13 mouse cellular contexts compared by ENCODE assay signal in the genomic region with DNA sequence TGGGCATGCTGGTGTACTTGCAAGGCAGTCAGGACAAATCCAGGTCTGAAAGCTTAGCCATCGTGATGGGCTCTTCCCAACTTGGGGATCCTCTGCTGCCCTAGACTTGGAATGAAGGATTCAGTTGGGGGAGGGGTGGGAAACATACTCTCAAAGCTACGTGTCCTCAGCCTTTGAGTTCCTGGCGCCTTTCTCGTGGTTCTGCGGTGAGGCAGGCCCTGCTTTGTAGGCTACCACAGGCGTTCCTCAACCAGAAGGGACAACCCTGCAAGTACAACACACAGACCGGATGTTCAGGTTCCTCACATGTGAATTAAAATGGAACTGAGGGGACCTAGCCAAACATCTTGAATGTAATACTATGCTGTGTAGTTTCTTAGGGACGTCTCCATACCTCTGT.
DNase-seq lines count a peak whose midpoint lies in the region; ATAC-seq and TF ChIP-seq lines count a peak whose summit lies in the region.
"Had no signal": no experiment of that assay in that cellular context is flagged by ENCODE, and none has a peak within 500 bp of the region (broad histone marks: within the 10 kb centered on the region; RNA-seq: fewer than 3 reads in every experiment).

No protein-coding gene starts in this region.

- H3K27me3 ChIP-seq in heart, embryonic 13.5 days (replicated peaks): no peaks in the 10 kb centered on the region
- H3K27me3 ChIP-seq in limb, embryonic 14.5 days (ENCODE audit: control insufficient read depth, insufficient read depth, low read length): no peaks in the 10 kb centered on the region
- H3K27me3 ChIP-seq in limb, embryonic 10.5 days (ENCODE audit: low read depth, poor library complexity, severe bottlenecking): no peaks in the 10 kb centered on the region
- H3K27me3 ChIP-seq in embryonic facial prominence, embryonic 15.5 days: no peaks in the 10 kb centered on the region

- TF ChIP-seq POLR2A in limb, embryonic 14.5 days (IDR thresholded peaks at IDR 0.05; ENCODE audit: borderline replicate concordance, extremely low read depth, insufficient read depth, insufficient read length): no peak

- WGBS in heart, embryonic 13.5 days: 71% methylated on average over 8 of the region's 8 CpGs
- 80% methylated on average over 8 of the region's 8 CpGs for WGBS in limb, embryonic 14.5 days
- whole genome bisulfite sequencing in limb, embryonic 10.5 days: 84% methylated on average over 8 of the region's 8 CpGs
- WGBS in embryonic facial prominence, embryonic 15.5 days: 67% methylated on average over 8 of the region's 8 CpGs

- no peak for ATAC-seq in heart, embryonic 13.5 days (ENCODE audit: extremely low read depth, insufficient number of reproducible peaks, low FRiP score, low TSS enrichment)
- no peak for ATAC-seq in limb, embryonic 14.5 days (ENCODE audit: low FRiP score, low read depth)
- peak; percentile 59; the same call in 1 of the 2 replicates for ATAC-seq in embryonic facial prominence, embryonic 15.5 days (ENCODE audit: insufficient number of reproducible peaks, low FRiP score, low TSS enrichment, low read depth)

- H3K27ac ChIP-seq in heart, embryonic 13.5 days (replicated peaks): peak overlapping the region; percentile 85
- H3K27ac ChIP-seq in limb, embryonic 14.5 days (replicated peaks; ENCODE audit: low read depth, low read length): peak overlapping the region; percentile 68; the same call in 1 of the 2 replicates
- H3K27ac ChIP-seq in limb, embryonic 10.5 days: no peak overlapping the region
- peak overlapping the region; percentile 95 for H3K27ac ChIP-seq in embryonic facial prominence, embryonic 15.5 days (replicated peaks)
- H3K27ac ChIP-seq: forebrain, embryonic 10.5 days had no signal

- H3K4me3 ChIP-seq in heart, embryonic 13.5 days: no peak overlapping the region
- no peak overlapping the region for H3K4me3 ChIP-seq in limb, embryonic 14.5 days (replicated peaks; ENCODE audit: low read length)
- H3K4me3 ChIP-seq in limb, embryonic 10.5 days: no peak overlapping the region
- H3K4me3 ChIP-seq in embryonic facial prominence, embryonic 15.5 days (replicated peaks): no peak overlapping the region
- H3K4me3 ChIP-seq: forebrain, embryonic 10.5 days had no signal

- peaks cover 61% of the 10 kb centered on the region for H3K4me1 ChIP-seq in heart, embryonic 13.5 days
- peaks cover 16% of the 10 kb centered on the region for H3K4me1 ChIP-seq in limb, embryonic 14.5 days (ENCODE audit: control insufficient read depth, insufficient read depth, low read length)
- H3K4me1 ChIP-seq in limb, embryonic 10.5 days: peaks cover 14% of the 10 kb centered on the region; the same call in 1 of the 2 replicates
- peaks cover 65% of the 10 kb centered on the region for H3K4me1 ChIP-seq in embryonic facial prominence, embryonic 15.5 days

- no peaks in the 10 kb centered on the region for H3K9me3 ChIP-seq in heart, embryonic 13.5 days
- H3K9me3 ChIP-seq in limb, embryonic 14.5 days (ENCODE audit: control insufficient read depth, low read length): no peaks in the 10 kb centered on the region
- no peaks in the 10 kb centered on the region for H3K9me3 ChIP-seq in limb, embryonic 10.5 days (replicated peaks)
- H3K9me3 ChIP-seq in embryonic facial prominence, embryonic 15.5 days (replicated peaks): no peaks in the 10 kb centered on the region
- H3K9me3 ChIP-seq: forebrain, embryonic 10.5 days had no signal

- H3K9ac ChIP-seq in heart, embryonic 13.5 days: no peak overlapping the region
- H3K9ac ChIP-seq in limb, embryonic 14.5 days (ENCODE audit: low read depth, low read length, severe bottlenecking): no peak overlapping the region
- H3K9ac ChIP-seq in embryonic facial prominence, embryonic 15.5 days: no peak overlapping the region
- H3K9ac ChIP-seq: lung, embryonic 14.5 days had no signal

- intact Hi-C loops in left cerebral cortex, postnatal 36 days (cut with DNase I): no loop called here

- H3K36me3 ChIP-seq in heart, embryonic 13.5 days: 0 out of 2 replicates have a peak, but pooled peaks cover 2% of the 10 kb centered on the region
- peaks cover 4% of the 10 kb centered on the region; the same call in 1 of the 2 replicates for H3K36me3 ChIP-seq in limb, embryonic 14.5 days (ENCODE audit: control insufficient read depth, insufficient read depth, low read length)
- no peaks in the 10 kb centered on the region for H3K36me3 ChIP-seq in limb, embryonic 10.5 days
- H3K36me3 ChIP-seq in embryonic facial prominence, embryonic 15.5 days: no peaks in the 10 kb centered on the region
- H3K36me3 ChIP-seq: forebrain, embryonic 10.5 days had no signal

- H3K4me2 ChIP-seq in heart, embryonic 13.5 days: no peak overlapping the region
- H3K4me2 ChIP-seq in limb, embryonic 14.5 days (replicated peaks; ENCODE audit: low read depth, low read length, severe bottlenecking): no peak overlapping the region
- H3K4me2 ChIP-seq in embryonic facial prominence, embryonic 15.5 days (replicated peaks): no peak overlapping the region
- H3K4me2 ChIP-seq: lung, embryonic 14.5 days; midbrain, embryonic 11.5 days had no signal

- DNase-seq in heart, postnatal 4 days: no peak
- no peak for DNase-seq in limb, embryonic 14.5 days (ENCODE audit: low spot score)
- no peak for DNase-seq in limb, embryonic 10.5 days (ENCODE audit: low spot score)
- DNase-seq in thymus, postnatal 10 days (ENCODE audit: low spot score in 2 of 2): peak; percentile 42 to 45
- DNase-seq in left cerebral cortex, adult 11 months (ENCODE audit: low spot score): no peak
- DNase-seq in left cerebral cortex, postnatal 36 days (ENCODE audit: low spot score in 2 of 2): no peak
- DNase-seq: cerebellum, postnatal 36 days; left cerebral cortex, postnatal 4 days had no signal

Comparison
In these comparisons a context has a peak if more than half of its experiments do, and no peak if none do; other contexts are left out.
1. DNase-seq: peak in thymus, postnatal 10 days (2 of 2); none in heart, postnatal 4 days (single experiment), limb, embryonic 14.5 days (single experiment), limb, embryonic 10.5 days (single experiment), left cerebral cortex, adult 11 months (single experiment) and left cerebral cortex, postnatal 36 days (0 of 2).